Mouse (Mus musculus) forebrain, postnatal 0 days (tissue): ENCODE data around the gene Gm45808. TPM values are rescaled to one million over a fixed set of nuclear protein-coding genes. Genes with fewer than 3 reads are reported as not detected.
A peak's percentile ranks its signal among the peaks of the same experiment; 100 is the strongest.
"Not testable (repeated sequence)": the region's sequence is repeated elsewhere in the genome, so short reads cannot be mapped to it uniquely, and the experiment has no call there.

Experiments
- ATAC-seq: fragments of 200-750 bp; cut with Nextera tagmentation; 2 replicates; pipeline ENCODE4 v1.8.0; 2017; ENCODE audit warnings: mild to moderate bottlenecking, moderate library complexity
- DNase-seq: peaks from one replicate; pipeline ENCODE4 v3.0.0-alpha.2; 2015
- H3K27ac ChIP-seq: fragments of 300-500 bp; sonication (generic); 2 replicates; pipeline ENCODE4 v1.5.1; 2014; ENCODE audit warnings: low read depth, mild to moderate bottlenecking, antibody characterized with exemption, low read length, moderate library complexity, mixed read lengths
- H3K27me3 ChIP-seq: fragments of 300-500 bp; sonication (generic); 2 replicates; pipeline ENCODE4 v1.6.1; 2014; ENCODE audit warnings: mild to moderate bottlenecking, low read length, mixed read lengths; ENCODE audit not compliant: insufficient read depth
- H3K36me3 ChIP-seq: fragments of 300-500 bp; sonication (generic); 2 replicates; pipeline ENCODE4 v1.6.1; 2014; ENCODE audit warnings: mild to moderate bottlenecking, moderate library complexity; ENCODE audit not compliant: insufficient read depth
- H3K4me1 ChIP-seq: fragments of 300-500 bp; sonication (generic); 2 replicates; pipeline ENCODE4 v1.6.1; 2014; ENCODE audit warnings: antibody characterized with exemption; ENCODE audit not compliant: insufficient read depth
- H3K4me2 ChIP-seq: fragments of 300-500 bp; sonication (generic); 2 replicates; pipeline ENCODE4 v1.6.1; 2014; ENCODE audit warnings: low read depth, mild to moderate bottlenecking, moderate library complexity
- H3K4me3 ChIP-seq: fragments of 300-500 bp; sonication (generic); 2 replicates; pipeline ENCODE4 v1.5.1; 2014; ENCODE audit warnings: low read depth, low read length, mixed read lengths
- H3K9ac ChIP-seq: fragments of 300-500 bp; sonication (generic); 2 replicates; pipeline ENCODE4 v1.6.1; 2014; ENCODE audit warnings: mild to moderate bottlenecking
- H3K9me3 ChIP-seq: fragments of 300-500 bp; sonication (generic); 2 replicates; pipeline ENCODE4 v1.6.1; 2016; ENCODE audit warnings: low read length
- CTCF ChIP-seq: sonication (generic); IDR thresholded peaks from 2 replicates; pipeline ENCODE4 v1.5.1; 2016; ENCODE audit warnings: antibody characterized with exemption, control low read depth, low read depth
- WGBS: fragments of 180-500 bp; shearing (Covaris S2); extraction: QIAGEN DNeasy Blood & Tissue Kit; methylation state at CpG from one replicate; pipeline ENCODE4 v1.1.7; 2014; 5-methylcytosine and 5-hydroxymethylcytosine counted together
- polyA plus RNA-seq: library from polyadenylated mRNA; unstranded; fragments of >200 nt; fragmentation: Nextera tagmentation; extraction: Ambion mirVana; gene quantifications from 2 replicates; pipeline ENCODE4 v1.2.1, GENCODE M21; 2015
- total RNA-seq: library from RNA; depleted of rRNA; stranded (reverse); fragments of >200 nt; gene quantifications from 2 replicates; pipeline ENCODE4 v1.2.3, GENCODE M21; 2014

The Gm45808 gene
- total and polyA plus RNA-seq, 2 experiments from 2014 or later = not detected

- no peak for ATAC-seq
- TF ChIP-seq CTCF = peak; percentile 83
- 6% methylated on average over 3 of the region's 3 CpGs for WGBS
Observed at GRCm38 (mm10) chr7:45470869-45471268, 15.7 kb downstream of the Gm45808 start.

DNA sequence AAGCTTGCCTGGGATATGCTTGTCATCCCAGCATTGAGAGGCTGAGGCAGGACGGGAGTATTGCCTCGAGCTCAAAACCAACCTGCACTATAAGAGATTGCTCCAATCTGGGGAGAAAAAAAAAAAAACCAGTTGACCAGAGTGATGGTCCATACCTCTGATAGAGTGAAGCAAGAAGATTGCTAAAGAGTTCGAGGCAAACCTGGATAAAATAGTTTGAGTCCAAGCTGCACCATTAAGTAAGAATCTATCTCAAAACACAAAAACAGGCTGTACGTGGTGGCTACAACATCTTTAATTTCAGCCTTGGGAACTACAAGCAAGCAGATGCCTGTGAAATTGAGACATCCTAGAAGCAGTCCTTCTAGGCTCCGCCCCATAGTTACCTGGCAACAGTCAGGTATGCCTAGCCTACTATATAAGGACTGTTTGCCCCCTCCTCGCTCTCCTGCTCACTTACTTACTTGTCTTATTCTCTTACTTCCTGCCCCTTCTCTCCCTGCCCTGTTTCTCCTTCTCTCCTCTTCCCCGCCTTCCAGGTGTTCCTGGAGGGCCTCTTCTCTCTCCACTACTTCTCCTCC is 19.4 kb downstream of the Gm45808 start:
- H3K4me1 ChIP-seq = peaks cover 12% of the 10 kb centered on the region
- peak overlapping the region; percentile 90 for H3K9ac ChIP-seq
- no peak for DNase-seq
- H3K4me2 ChIP-seq = peak overlapping the region; percentile 69
- 0 out of 2 replicates have a peak overlapping the region, but pooled peaks have one; percentile 21 for H3K27ac ChIP-seq
- TF ChIP-seq CTCF = no peak
- H3K27me3 ChIP-seq = no peaks in the 10 kb centered on the region
- WGBS = 34% methylated on average over 7 of the region's 7 CpGs
- H3K36me3 ChIP-seq = peaks cover 24% of the 10 kb centered on the region
- no peaks in the 10 kb centered on the region for H3K9me3 ChIP-seq
- no peak for ATAC-seq
- peak overlapping the region; percentile 81 for H3K4me3 ChIP-seq

More at GRCm38 (mm10) chr7:45470869-45471268, 15.7 kb downstream of the Gm45808 start:
- Histone ChIP-seq H3K27me3 (no peaks in the 10 kb centered on the region), H3K4me3 (no peak overlapping the region), H3K27ac (no peak overlapping the region), H3K9me3 (no peaks in the 10 kb centered on the region), H3K36me3 (no peaks in the 10 kb centered on the region), H3K4me2 (no peak overlapping the region), H3K4me1 (peaks cover 5% of the 10 kb centered on the region), H3K9ac (no peak overlapping the region)
- DNase-seq = peak; percentile 84

DNA sequence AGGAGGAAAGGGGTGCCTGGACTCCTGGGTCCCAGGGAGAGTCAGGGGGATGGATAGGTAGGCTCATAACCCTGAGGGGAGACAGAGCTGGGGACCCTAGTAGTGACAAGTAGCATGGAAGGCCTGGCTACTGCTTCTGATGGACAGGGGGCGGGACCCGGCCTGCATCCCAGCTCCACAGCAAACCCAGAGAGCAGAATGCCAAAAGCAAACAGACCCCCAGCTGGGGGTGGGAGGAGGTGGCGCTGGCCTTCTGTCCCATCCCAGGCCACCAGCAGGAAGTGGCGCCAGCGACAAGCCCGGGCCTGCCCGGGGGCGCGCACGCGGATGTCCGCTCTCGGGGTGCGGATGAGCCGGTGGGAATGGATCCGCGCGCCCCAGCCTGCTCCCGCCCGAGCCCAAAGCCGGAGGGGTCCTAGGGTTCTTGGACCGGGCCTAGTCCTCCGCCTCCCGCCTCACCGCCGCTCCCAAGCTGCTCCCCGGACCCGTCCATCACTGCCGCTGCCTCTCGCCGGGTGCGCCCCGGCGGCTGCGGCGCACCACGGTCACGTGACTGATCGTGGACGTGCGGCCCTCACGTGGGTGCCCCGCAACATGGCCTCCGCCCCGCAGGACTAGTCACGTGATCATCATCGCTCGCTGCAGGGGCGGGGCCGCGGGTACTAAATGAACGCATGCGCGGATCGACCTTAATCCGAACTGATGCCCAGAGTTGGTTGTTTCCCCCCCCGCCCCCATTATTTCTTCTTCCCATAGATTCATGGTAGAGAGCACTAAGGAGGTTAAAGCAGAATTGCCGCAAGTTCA is 20.1 kb downstream of the Gm45808 start, which contains the start of gene Bax:
Gene Bax (minus strand): TSS at position 616 of the 807 bp plus-strand sequence.
- Histone ChIP-seq H3K4me1 (peaks cover 12% of the 10 kb centered on the region), H3K4me3 (peak within 1 kb of the TSS; percentile 81), H3K9me3 (no peaks in the 10 kb centered on the region), H3K27ac (peak within 1 kb of the TSS; percentile 79), H3K4me2 (peak within 1 kb of the TSS; percentile 69), H3K36me3 (peaks cover 31% of the 10 kb centered on the region), H3K9ac (peak within 1 kb of the TSS; percentile 90), H3K27me3 (no peaks in the 10 kb centered on the region)
- peak; percentile 98 for DNase-seq
- peak; percentile 82 for ATAC-seq
- TF ChIP-seq CTCF = 0 out of 2 replicates have a peak, but pooled peaks have one; percentile 18
- WGBS = 1% methylated on average over 51 of the region's 58 CpGs

- H3K9ac ChIP-seq = peak overlapping the region; percentile 90
- no peaks in the 10 kb centered on the region for H3K27me3 ChIP-seq
- H3K27ac ChIP-seq = no peak overlapping the region
- TF ChIP-seq CTCF = 0 out of 2 replicates have a peak, but pooled peaks have one; percentile 8
- H3K4me3 ChIP-seq = peak overlapping the region; percentile 81
- DNase-seq = no peak
- 81% methylated on average over 9 of the region's 9 CpGs for WGBS
- H3K36me3 ChIP-seq = peaks cover 32% of the 10 kb centered on the region
- no peak for ATAC-seq
- peak overlapping the region; percentile 69 for H3K4me2 ChIP-seq
- no peaks in the 10 kb centered on the region for H3K9me3 ChIP-seq
- peaks cover 17% of the 10 kb centered on the region for H3K4me1 ChIP-seq
Observed at GRCm38 (mm10) chr7:45465549-45465948, 21.1 kb downstream of the Gm45808 start.

DNA sequence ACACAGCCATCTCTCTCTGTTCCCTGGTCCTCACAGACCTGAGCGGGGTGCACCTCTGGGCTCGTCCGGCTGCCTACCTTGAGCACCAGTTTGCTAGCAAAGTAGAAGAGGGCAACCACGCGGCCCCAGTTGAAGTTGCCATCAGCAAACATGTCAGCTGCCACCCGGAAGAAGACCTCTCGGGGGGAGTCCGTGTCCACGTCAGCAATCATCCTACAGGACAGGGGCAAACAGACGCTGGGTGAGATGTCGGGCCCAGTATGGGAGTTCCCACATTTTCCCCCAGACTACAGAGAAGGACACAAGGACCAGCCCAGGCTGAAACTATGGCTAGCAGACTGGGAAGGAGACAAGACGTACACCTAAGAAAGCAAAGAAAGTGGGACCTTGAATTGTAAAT is 21.5 kb downstream of the Gm45808 start:
- H3K9me3 ChIP-seq = no peaks in the 10 kb centered on the region
- H3K36me3 ChIP-seq = peaks cover 32% of the 10 kb centered on the region
- WGBS = 96% methylated on average over 12 of the region's 12 CpGs
- no peak overlapping the region for H3K27ac ChIP-seq
- H3K4me2 ChIP-seq = no peak overlapping the region
- no peak for TF ChIP-seq CTCF
- H3K4me1 ChIP-seq = peaks cover 22% of the 10 kb centered on the region
- H3K27me3 ChIP-seq = no peaks in the 10 kb centered on the region
- no peak overlapping the region for H3K4me3 ChIP-seq
- DNase-seq (no peak), ATAC-seq (no peak)
- H3K9ac ChIP-seq = no peak overlapping the region

DNA sequence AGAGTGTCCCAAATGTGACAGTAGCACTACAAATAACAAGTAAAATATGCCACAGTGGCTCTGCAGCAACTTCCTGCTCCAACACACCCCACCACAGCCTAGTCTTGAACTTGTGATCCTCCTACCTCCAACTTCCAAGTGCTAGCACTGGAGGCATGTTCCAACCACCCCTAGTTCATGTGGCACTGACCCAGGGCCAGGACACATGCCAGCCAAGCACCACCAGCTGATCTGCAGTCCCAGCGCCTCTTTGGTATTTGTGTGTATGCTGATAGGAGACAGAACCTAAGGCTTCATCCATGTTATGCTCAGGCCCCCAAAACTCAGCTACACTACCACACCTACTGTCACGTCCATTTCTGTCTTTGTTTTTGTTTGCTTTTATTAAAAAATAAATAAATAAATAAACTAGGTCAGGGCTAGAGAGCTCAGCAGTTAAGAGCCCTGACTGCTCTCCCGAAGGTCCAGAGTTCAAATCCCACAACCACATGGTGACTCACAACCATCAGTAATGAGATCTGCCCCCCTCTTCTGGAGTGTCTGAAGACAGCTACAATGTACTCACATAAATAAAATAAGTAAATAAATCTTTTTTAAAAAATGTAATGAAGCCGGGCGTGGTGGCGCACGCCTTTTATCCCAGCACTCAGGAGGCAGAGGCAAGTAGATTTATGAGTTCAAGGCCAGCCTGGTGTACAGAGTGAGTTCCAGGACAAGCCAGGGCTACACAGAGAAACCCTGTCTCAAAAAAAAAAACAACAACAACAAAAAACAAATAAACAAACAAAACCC is 22.4 kb downstream of the Gm45808 start:
- Histone ChIP-seq H3K4me1 (peaks cover 23% of the 10 kb centered on the region), H3K9ac (no peak overlapping the region), H3K4me2 (no peak overlapping the region), H3K9me3 (no peaks in the 10 kb centered on the region), H3K36me3 (peaks cover 32% of the 10 kb centered on the region), H3K27me3 (no peaks in the 10 kb centered on the region), H3K4me3 (no peak overlapping the region), H3K27ac (no peak overlapping the region)
- DNase-seq = no peak
- no peak for TF ChIP-seq CTCF
- 95% methylated on average over 7 of the region's 7 CpGs for WGBS
- ATAC-seq = no peak

GRCm38 (mm10) chr7:45462868-45463267 is 23.7 kb downstream of the Gm45808 start:
- H3K9ac ChIP-seq, H3K4me3 ChIP-seq, H3K27ac ChIP-seq, H3K27me3 ChIP-seq, H3K4me2 ChIP-seq, ATAC-seq, H3K9me3 ChIP-seq, DNase-seq: not testable (repeated sequence)
- WGBS = 80% methylated on average over 4 of the region's 4 CpGs
- Histone ChIP-seq H3K36me3 (peaks cover 37% of the 10 kb centered on the region), H3K4me1 (peaks cover 25% of the 10 kb centered on the region)
